Mouse (Mus musculus): ENCODE data around the gene Slc38a9. TPM values are rescaled to one million over a fixed set of nuclear protein-coding genes. Genes with fewer than 3 reads are reported as not detected.

The Slc38a9 gene
- polyA plus RNA-seq, 1 experiment from 2014 or later = 12.2 TPM

- Histone ChIP-seq H3K27ac (replicated peaks) (no peak overlapping the region), H3K36me3 (replicated peaks) (no peaks in the 10 kb centered on the region)
Measured at GRCm38 (mm10) chr13:112758546-112759090, 98.1 kb downstream of the Slc38a9 start.

GRCm38 (mm10) chr13:112759364-112759763 is 98.8 kb downstream of the Slc38a9 start:
- no peaks in the 10 kb centered on the region for H3K36me3 ChIP-seq (replicated peaks)
- peaks cover 23% of the 10 kb centered on the region for H3K27me3 ChIP-seq
- WGBS (ENCODE audit: insufficient replicate concordance) = 69% methylated on average over 9 of the region's 9 CpGs
- H3K4me1 ChIP-seq (replicated peaks) = peaks cover 34% of the 10 kb centered on the region
- no peak overlapping the region for H3K9ac ChIP-seq
- no peak for ATAC-seq (ENCODE audit: insufficient read depth)
- no peak overlapping the region for H3K4me2 ChIP-seq
- H3K4me3 ChIP-seq (replicated peaks) = no peak overlapping the region
- H3K27ac ChIP-seq (replicated peaks) = no peak overlapping the region
- H3K9me3 ChIP-seq (replicated peaks) = no peaks in the 10 kb centered on the region

More at GRCm38 (mm10) chr13:112758546-112759090, 98.1 kb downstream of the Slc38a9 start:
- no peak for ATAC-seq (ENCODE audit: insufficient read depth)
- Histone ChIP-seq H3K9me3 (replicated peaks) (no peaks in the 10 kb centered on the region), H3K27me3 (peaks cover 23% of the 10 kb centered on the region), H3K4me3 (replicated peaks) (no peak overlapping the region), H3K4me1 (replicated peaks) (peaks cover 27% of the 10 kb centered on the region), H3K9ac (no peak overlapping the region), H3K4me2 (no peak overlapping the region)
- 78% methylated on average over 6 of the region's 6 CpGs for WGBS (ENCODE audit: insufficient replicate concordance)

GRCm38 (mm10) chr13:112759777-112760537 is 99.4 kb downstream of the Slc38a9 start:
- Histone ChIP-seq H3K27me3 (peaks cover 23% of the 10 kb centered on the region), H3K9ac (no peak overlapping the region), H3K4me2 (no peak overlapping the region), H3K4me1 (replicated peaks) (peaks cover 34% of the 10 kb centered on the region), H3K4me3 (replicated peaks) (no peak overlapping the region), H3K9me3 (replicated peaks) (no peaks in the 10 kb centered on the region), H3K27ac (replicated peaks) (no peak overlapping the region), H3K36me3 (replicated peaks) (no peaks in the 10 kb centered on the region)
- ATAC-seq (ENCODE audit: insufficient read depth) = no peak
- 50% methylated on average over 15 of the region's 15 CpGs for WGBS (ENCODE audit: insufficient replicate concordance)

- WGBS (ENCODE audit: insufficient replicate concordance) = 7% methylated on average over 1 of the region's 1 CpGs
- Histone ChIP-seq H3K9ac (no peak overlapping the region), H3K27me3 (peaks cover 23% of the 10 kb centered on the region), H3K4me1 (replicated peaks) (peaks cover 34% of the 10 kb centered on the region), H3K4me2 (no peak overlapping the region), H3K36me3 (replicated peaks) (no peaks in the 10 kb centered on the region), H3K9me3 (replicated peaks) (no peaks in the 10 kb centered on the region), H3K27ac (replicated peaks) (no peak overlapping the region), H3K4me3 (replicated peaks) (no peak overlapping the region)
- 0 out of 2 replicates have a peak, but pooled peaks have one; percentile 25 for ATAC-seq (ENCODE audit: insufficient read depth)
Measured at GRCm38 (mm10) chr13:112760538-112760881, 100.0 kb downstream of the Slc38a9 start.

GRCm38 (mm10) chr13:112761787-112762186 is 101.2 kb downstream of the Slc38a9 start:
- H3K9ac ChIP-seq = no peak overlapping the region
- WGBS (ENCODE audit: insufficient replicate concordance) = 19% methylated on average over 1 of the region's 1 CpGs
- no peaks in the 10 kb centered on the region for H3K36me3 ChIP-seq (replicated peaks)
- H3K4me3 ChIP-seq (replicated peaks) = no peak overlapping the region
- H3K27ac ChIP-seq (replicated peaks) = peak overlapping the region; percentile 38; the same call in 1 of the 2 replicates
- H3K4me2 ChIP-seq = no peak overlapping the region
- H3K4me1 ChIP-seq (replicated peaks) = peaks cover 31% of the 10 kb centered on the region
- ATAC-seq (ENCODE audit: insufficient read depth) = no peak
- no peaks in the 10 kb centered on the region for H3K9me3 ChIP-seq (replicated peaks)
- H3K27me3 ChIP-seq = peaks cover 23% of the 10 kb centered on the region

GRCm38 (mm10) chr13:112762548-112762947 is 102.0 kb downstream of the Slc38a9 start:
- Histone ChIP-seq H3K4me1 (replicated peaks) (peaks cover 31% of the 10 kb centered on the region), H3K4me3 (replicated peaks) (no peak overlapping the region), H3K27ac (replicated peaks) (no peak overlapping the region), H3K4me2 (no peak overlapping the region), H3K9me3 (replicated peaks) (no peaks in the 10 kb centered on the region), H3K27me3 (peaks cover 19% of the 10 kb centered on the region), H3K36me3 (replicated peaks) (no peaks in the 10 kb centered on the region), H3K9ac (no peak overlapping the region)
- 75% methylated on average over 4 of the region's 4 CpGs for WGBS (ENCODE audit: insufficient replicate concordance)
- ATAC-seq (ENCODE audit: insufficient read depth) = no peak

GRCm38 (mm10) chr13:112763531-112764091 is 103.1 kb downstream of the Slc38a9 start:
- H3K9me3 ChIP-seq (replicated peaks) = no peaks in the 10 kb centered on the region
- H3K9ac ChIP-seq = no peak overlapping the region
- no peak overlapping the region; the same call in 1 of the 2 replicates for H3K27ac ChIP-seq (replicated peaks)
- H3K36me3 ChIP-seq (replicated peaks) = no peaks in the 10 kb centered on the region
- H3K4me1 ChIP-seq (replicated peaks) = peaks cover 31% of the 10 kb centered on the region
- H3K4me2 ChIP-seq = no peak overlapping the region
- ATAC-seq (ENCODE audit: insufficient read depth) = peak; percentile 27; the same call in 1 of the 2 replicates
- H3K4me3 ChIP-seq (replicated peaks) = no peak overlapping the region
- WGBS (ENCODE audit: insufficient replicate concordance) = 49% methylated on average over 10 of the region's 10 CpGs
- peaks cover 19% of the 10 kb centered on the region for H3K27me3 ChIP-seq

- WGBS (ENCODE audit: insufficient replicate concordance) = 67% methylated on average over 5 of the region's 5 CpGs
- peaks cover 19% of the 10 kb centered on the region for H3K27me3 ChIP-seq
- ATAC-seq (ENCODE audit: insufficient read depth) = no peak
- H3K9me3 ChIP-seq (replicated peaks) = no peaks in the 10 kb centered on the region
- peaks cover 28% of the 10 kb centered on the region for H3K4me1 ChIP-seq (replicated peaks)
- no peak overlapping the region for H3K4me3 ChIP-seq (replicated peaks)
- no peak overlapping the region for H3K9ac ChIP-seq
- H3K4me2 ChIP-seq = no peak overlapping the region
- H3K27ac ChIP-seq (replicated peaks) = no peak overlapping the region
- no peaks in the 10 kb centered on the region for H3K36me3 ChIP-seq (replicated peaks)
Measured at GRCm38 (mm10) chr13:112764556-112764955, 104.0 kb downstream of the Slc38a9 start.

GRCm38 (mm10) chr13:112765654-112766053 is 105.1 kb downstream of the Slc38a9 start:
- H3K9ac ChIP-seq = no peak overlapping the region
- WGBS (ENCODE audit: insufficient replicate concordance) = 73% methylated on average over 3 of the region's 3 CpGs

GRCm38 (mm10) chr13:112770528-112771328 is 110.2 kb downstream of the Slc38a9 start:
- no peak for ATAC-seq (ENCODE audit: insufficient read depth)
- no peak overlapping the region for H3K9ac ChIP-seq
- H3K4me2 ChIP-seq = no peak overlapping the region
- peaks cover 10% of the 10 kb centered on the region; the same call in 1 of the 2 replicates for H3K27me3 ChIP-seq
- H3K27ac ChIP-seq (replicated peaks) = no peak overlapping the region
- H3K4me1 ChIP-seq (replicated peaks) = peaks cover 7% of the 10 kb centered on the region; the same call in 1 of the 2 replicates
- H3K4me3 ChIP-seq (replicated peaks) = no peak overlapping the region
- whole genome bisulfite sequencing (ENCODE audit: insufficient replicate concordance) = 52% methylated on average over 11 of the region's 11 CpGs
- H3K36me3 ChIP-seq (replicated peaks) = no peaks in the 10 kb centered on the region
- no peaks in the 10 kb centered on the region for H3K9me3 ChIP-seq (replicated peaks)

More at GRCm38 (mm10) chr13:112765654-112766053, 105.1 kb downstream of the Slc38a9 start:
- no peak for ATAC-seq (ENCODE audit: insufficient read depth)
- Histone ChIP-seq H3K4me3 (replicated peaks) (no peak overlapping the region), H3K27me3 (peaks cover 14% of the 10 kb centered on the region), H3K4me1 (replicated peaks) (peaks cover 23% of the 10 kb centered on the region), H3K9me3 (replicated peaks) (no peaks in the 10 kb centered on the region), H3K27ac (replicated peaks) (no peak overlapping the region), H3K4me2 (no peak overlapping the region), H3K36me3 (replicated peaks) (no peaks in the 10 kb centered on the region)

All from liver, embryonic 15.5 days (tissue).